Mouse (Mus musculus): ENCODE measurements at regions not wholly inside any gene's neighbourhood (a gene's known extent, or its start where the extent isn't known, plus 50 kb on each side); places are given as distances from the start of the nearest gene placed in this dataset.

DNA sequence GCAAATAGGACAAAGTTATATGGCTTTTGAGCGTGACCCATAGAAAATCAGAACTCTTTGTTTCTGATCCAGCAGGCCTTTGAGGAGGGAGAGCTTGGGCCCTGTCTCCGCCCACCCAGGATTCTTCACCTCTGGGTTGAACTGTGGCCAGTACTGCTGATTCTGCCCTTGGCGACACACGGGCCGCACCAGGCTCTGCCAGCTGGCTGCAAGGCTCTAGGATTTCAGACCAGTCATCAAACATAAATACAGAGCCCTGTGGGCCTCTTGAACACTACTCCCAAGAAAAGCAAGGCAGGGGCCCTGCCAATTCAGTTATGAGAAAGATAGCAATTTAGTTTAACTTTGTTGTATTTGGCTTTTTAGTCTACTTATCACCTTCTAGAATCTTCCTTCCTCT is 103.4 kb upstream of the Trpm1 start:
- H3K4me2 ChIP-seq (replicated peaks; ENCODE audit: low read depth, low read length), result no peak overlapping the region
- no peak for ATAC-seq (ENCODE audit: low FRiP score, low TSS enrichment)
- H3K27me3 ChIP-seq (ENCODE audit: insufficient read depth, low read length), result no peaks in the 10 kb centered on the region
- H3K9me3 ChIP-seq (ENCODE audit: low read length), result no peaks in the 10 kb centered on the region
- no peak overlapping the region for H3K27ac ChIP-seq (ENCODE audit: low read length)
- WGBS, result 49% methylated on average over 5 of the region's 5 CpGs
- no peaks in the 10 kb centered on the region for H3K36me3 ChIP-seq (ENCODE audit: insufficient read depth, low read length)
- H3K4me1 ChIP-seq (ENCODE audit: insufficient read depth, low read length), result peaks cover 9% of the 10 kb centered on the region; the same call in 1 of the 2 replicates
- H3K4me3 ChIP-seq (ENCODE audit: low read length), result no peak overlapping the region
- H3K9ac ChIP-seq (replicated peaks; ENCODE audit: low read length), result no peak overlapping the region

DNA sequence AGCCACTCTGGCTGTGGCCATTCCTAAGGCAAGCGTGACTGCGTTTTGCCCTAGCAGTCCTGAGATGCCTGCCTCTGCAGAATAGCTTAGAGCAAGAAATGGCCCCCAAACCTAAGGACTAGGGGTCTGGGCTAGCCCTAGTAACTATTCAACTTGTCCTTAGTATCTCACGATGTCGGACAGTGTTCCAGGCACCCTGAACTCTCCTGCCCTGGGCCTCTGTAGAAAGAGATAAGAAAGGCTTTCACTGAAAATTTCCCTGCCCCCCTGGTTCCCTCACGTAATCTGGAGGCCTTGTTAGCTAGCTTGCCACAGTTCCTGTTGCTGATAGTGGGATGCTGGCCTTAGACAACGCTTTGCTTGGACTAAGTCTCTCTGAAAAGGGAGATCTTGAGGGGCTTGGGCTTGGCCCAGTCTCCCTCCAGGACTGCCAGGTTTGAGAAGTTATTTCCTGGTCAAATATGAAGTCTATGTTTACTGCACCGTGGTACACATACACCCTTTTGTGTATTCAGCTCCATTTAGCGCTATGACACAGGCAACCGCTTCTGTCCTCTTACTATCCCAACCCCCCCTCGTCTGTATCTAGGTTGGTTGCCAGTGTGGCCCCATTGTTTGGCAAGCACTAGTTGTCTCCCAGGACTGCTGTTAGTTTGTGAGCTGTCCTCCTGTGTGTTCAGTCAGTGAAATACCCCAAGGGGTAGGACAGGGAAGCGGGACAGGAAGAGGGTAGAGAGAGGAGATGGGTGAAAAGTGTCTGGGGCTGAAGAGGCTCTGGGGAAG is 104.3 kb upstream of the Trpm1 start:
- Histone ChIP-seq H3K4me1 (ENCODE audit: insufficient read depth, low read length) (peaks cover 9% of the 10 kb centered on the region; the same call in 1 of the 2 replicates), H3K36me3 (ENCODE audit: insufficient read depth, low read length) (no peaks in the 10 kb centered on the region), H3K27ac (ENCODE audit: low read length) (no peak overlapping the region), H3K4me2 (replicated peaks; ENCODE audit: low read depth, low read length) (peak overlapping the region; percentile 80), H3K9ac (replicated peaks; ENCODE audit: low read length) (peak overlapping the region; percentile 73; the same call in 1 of the 2 replicates), H3K9me3 (ENCODE audit: low read length) (no peaks in the 10 kb centered on the region), H3K27me3 (ENCODE audit: insufficient read depth, low read length) (no peaks in the 10 kb centered on the region), H3K4me3 (ENCODE audit: low read length) (no peak overlapping the region)
- WGBS, result 83% methylated on average over 11 of the region's 11 CpGs
- peak; percentile 44; the same call in 1 of the 2 replicates for ATAC-seq (ENCODE audit: low FRiP score, low TSS enrichment)

DNA sequence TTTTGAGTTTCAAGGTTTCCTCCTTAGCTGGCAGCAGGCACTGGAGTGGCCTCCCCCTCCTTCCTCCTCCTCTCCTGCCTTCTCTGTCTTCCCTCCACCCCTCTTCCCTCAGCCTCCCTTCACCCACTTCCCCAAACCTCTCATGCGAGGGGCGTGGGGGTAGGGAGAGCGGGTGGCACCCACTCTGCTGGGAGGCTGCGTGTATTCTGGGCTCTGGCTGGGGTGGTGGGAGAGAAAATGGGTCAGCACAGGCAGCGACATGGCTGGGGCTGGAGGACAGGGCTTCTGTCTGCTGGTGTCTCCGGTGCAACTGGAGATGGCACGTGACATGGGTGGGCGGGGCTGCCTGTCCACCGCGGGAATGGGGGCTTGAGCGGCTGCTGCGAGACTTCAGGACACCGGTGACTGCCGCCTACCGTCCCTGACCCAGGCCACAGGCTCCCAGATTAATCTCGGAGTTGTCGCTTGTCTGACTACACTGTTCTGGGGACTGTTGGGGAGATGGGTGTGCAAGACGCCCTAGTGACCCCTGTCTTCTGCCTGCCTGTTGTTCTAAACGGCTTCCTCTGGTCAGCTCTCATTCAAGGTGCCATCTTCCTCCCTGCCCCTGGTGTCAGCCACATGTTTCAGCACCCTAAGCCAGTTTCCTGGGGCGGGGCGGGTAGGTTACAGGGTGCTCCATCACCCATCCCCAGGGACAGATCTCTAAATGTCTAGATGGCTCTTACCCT is 105.0 kb upstream of the Trpm1 start:
- H3K4me2 ChIP-seq (replicated peaks; ENCODE audit: low read depth, low read length), result peak overlapping the region; percentile 80
- peak; percentile 93 for ATAC-seq (ENCODE audit: low FRiP score, low TSS enrichment)
- no peaks in the 10 kb centered on the region for H3K9me3 ChIP-seq (ENCODE audit: low read length)
- no peaks in the 10 kb centered on the region for H3K36me3 ChIP-seq (ENCODE audit: insufficient read depth, low read length)
- H3K27me3 ChIP-seq (ENCODE audit: insufficient read depth, low read length), result no peaks in the 10 kb centered on the region
- H3K27ac ChIP-seq (ENCODE audit: low read length), result peak overlapping the region; percentile 45; the same call in 1 of the 2 replicates
- peak overlapping the region; percentile 73 for H3K9ac ChIP-seq (replicated peaks; ENCODE audit: low read length)
- WGBS, result 5% methylated on average over 21 of the region's 21 CpGs
- peak overlapping the region; percentile 50 for H3K4me3 ChIP-seq (ENCODE audit: low read length)
- peaks cover 9% of the 10 kb centered on the region; the same call in 1 of the 2 replicates for H3K4me1 ChIP-seq (ENCODE audit: insufficient read depth, low read length)

- no peak overlapping the region for H3K9ac ChIP-seq (replicated peaks; ENCODE audit: low read length)
- peaks cover 12% of the 10 kb centered on the region for H3K4me1 ChIP-seq (ENCODE audit: insufficient read depth, low read length)
- no peaks in the 10 kb centered on the region for H3K36me3 ChIP-seq (ENCODE audit: insufficient read depth, low read length)
- no peak overlapping the region for H3K4me2 ChIP-seq (replicated peaks; ENCODE audit: low read depth, low read length)
- no peaks in the 10 kb centered on the region for H3K9me3 ChIP-seq (ENCODE audit: low read length)
- H3K4me3 ChIP-seq (ENCODE audit: low read length), result no peak overlapping the region
- WGBS, result 85% methylated on average over 4 of the region's 4 CpGs
- no peaks in the 10 kb centered on the region for H3K27me3 ChIP-seq (ENCODE audit: insufficient read depth, low read length)
- ATAC-seq (ENCODE audit: low FRiP score, low TSS enrichment), result no peak
- no peak overlapping the region for H3K27ac ChIP-seq (ENCODE audit: low read length)
Measured at GRCm38 (mm10) chr7:64047831-64048230, 105.8 kb upstream of the Trpm1 start.

- peaks cover 12% of the 10 kb centered on the region for H3K4me1 ChIP-seq (ENCODE audit: insufficient read depth, low read length)
- ATAC-seq (ENCODE audit: low FRiP score, low TSS enrichment), result no peak
- H3K9ac ChIP-seq (replicated peaks; ENCODE audit: low read length), result no peak overlapping the region
- H3K27me3 ChIP-seq (ENCODE audit: insufficient read depth, low read length), result no peaks in the 10 kb centered on the region
- no peak overlapping the region for H3K4me2 ChIP-seq (replicated peaks; ENCODE audit: low read depth, low read length)
- H3K36me3 ChIP-seq (ENCODE audit: insufficient read depth, low read length), result no peaks in the 10 kb centered on the region
- no peak overlapping the region for H3K4me3 ChIP-seq (ENCODE audit: low read length)
- WGBS, result 75% methylated on average over 3 of the region's 3 CpGs
- H3K9me3 ChIP-seq (ENCODE audit: low read length), result peaks cover 4% of the 10 kb centered on the region
- no peak overlapping the region for H3K27ac ChIP-seq (ENCODE audit: low read length)
Measured at GRCm38 (mm10) chr7:64045292-64045691, 106.6 kb upstream of the Klf13 start.

- Histone ChIP-seq H3K9me3 (ENCODE audit: low read length) (peaks cover 4% of the 10 kb centered on the region), H3K4me2 (replicated peaks; ENCODE audit: low read depth, low read length) (no peak overlapping the region), H3K9ac (replicated peaks; ENCODE audit: low read length) (no peak overlapping the region), H3K4me1 (ENCODE audit: insufficient read depth, low read length) (peaks cover 4% of the 10 kb centered on the region; the same call in 1 of the 2 replicates), H3K27ac (ENCODE audit: low read length) (no peak overlapping the region), H3K36me3 (ENCODE audit: insufficient read depth, low read length) (no peaks in the 10 kb centered on the region), H3K4me3 (ENCODE audit: low read length) (no peak overlapping the region), H3K27me3 (ENCODE audit: insufficient read depth, low read length) (no peaks in the 10 kb centered on the region)
- 26% methylated on average over 2 of the region's 2 CpGs for WGBS
- ATAC-seq (ENCODE audit: low FRiP score, low TSS enrichment), result no peak
Measured at GRCm38 (mm10) chr7:64042978-64043377, 104.3 kb upstream of the Klf13 start.

DNA sequence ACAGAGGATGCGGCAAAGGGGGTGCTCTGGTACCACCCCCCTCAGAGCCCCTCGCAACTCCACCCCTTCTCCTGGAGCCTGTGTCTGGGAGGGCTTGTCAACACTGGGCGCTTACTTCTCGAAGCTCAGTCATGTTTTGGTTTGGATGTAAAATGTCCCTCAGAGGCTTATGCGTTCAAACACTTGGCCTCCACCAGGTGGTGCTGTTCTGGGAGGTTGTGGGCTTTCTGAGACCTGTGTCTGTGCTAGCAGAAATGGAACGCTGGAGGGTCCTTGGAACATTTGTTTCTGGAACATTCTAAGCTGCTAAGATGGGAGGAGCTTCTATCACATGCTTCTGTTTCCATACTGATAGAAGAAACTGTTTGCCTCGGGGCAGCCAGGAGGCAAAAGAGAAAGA is 102.6 kb upstream of the Klf13 start:
- Histone ChIP-seq H3K4me1 (ENCODE audit: insufficient read depth, low read length) (peaks cover 4% of the 10 kb centered on the region; the same call in 1 of the 2 replicates), H3K4me2 (replicated peaks; ENCODE audit: low read depth, low read length) (no peak overlapping the region), H3K27me3 (ENCODE audit: insufficient read depth, low read length) (no peaks in the 10 kb centered on the region), H3K9ac (replicated peaks; ENCODE audit: low read length) (no peak overlapping the region), H3K4me3 (ENCODE audit: low read length) (no peak overlapping the region), H3K27ac (ENCODE audit: low read length) (no peak overlapping the region), H3K36me3 (ENCODE audit: insufficient read depth, low read length) (no peaks in the 10 kb centered on the region), H3K9me3 (ENCODE audit: low read length) (peaks cover 4% of the 10 kb centered on the region)
- no peak for ATAC-seq (ENCODE audit: low FRiP score, low TSS enrichment)
- 92% methylated on average over 7 of the region's 7 CpGs for WGBS

DNA sequence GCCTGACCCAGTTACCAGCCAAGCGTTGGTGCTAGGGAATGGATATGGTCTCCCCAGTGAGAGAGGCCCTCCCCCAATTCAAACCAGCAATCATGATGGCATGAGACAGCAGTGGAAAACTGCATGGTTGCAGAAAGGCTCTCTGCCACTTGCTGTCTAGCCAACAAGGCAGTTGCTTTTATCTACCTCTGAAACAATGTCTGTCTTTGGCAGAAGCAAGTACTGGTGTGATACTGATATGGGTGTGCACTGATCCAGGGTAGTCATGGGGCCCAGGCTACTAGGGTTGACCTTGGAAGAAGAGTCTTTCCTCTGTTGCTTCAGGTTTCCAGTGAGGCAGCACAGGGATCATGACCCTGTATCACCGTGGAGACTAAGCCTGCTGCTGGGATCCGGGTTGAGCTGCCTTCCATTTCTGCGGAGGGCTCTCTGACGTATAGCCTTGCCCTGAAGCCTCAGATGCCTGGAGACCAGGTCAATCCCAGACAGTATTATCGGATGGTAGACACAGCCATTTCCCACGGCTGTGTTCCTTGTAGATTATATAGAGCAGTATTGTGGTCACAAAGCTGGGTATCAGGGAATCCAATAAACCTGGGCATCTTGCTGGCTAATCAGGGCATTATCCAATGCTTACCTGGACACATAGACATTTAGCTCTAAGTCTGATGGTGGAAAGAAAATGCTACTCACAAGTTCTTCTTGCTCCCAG is 101.5 kb upstream of the Klf13 start:
- H3K27ac ChIP-seq (ENCODE audit: low read length), result no peak overlapping the region
- no peaks in the 10 kb centered on the region for H3K27me3 ChIP-seq (ENCODE audit: insufficient read depth, low read length)
- no peak for ATAC-seq (ENCODE audit: low FRiP score, low TSS enrichment)
- WGBS, result 60% methylated on average over 7 of the region's 7 CpGs
- peaks cover 4% of the 10 kb centered on the region; the same call in 1 of the 2 replicates for H3K4me1 ChIP-seq (ENCODE audit: insufficient read depth, low read length)
- H3K4me2 ChIP-seq (replicated peaks; ENCODE audit: low read depth, low read length), result no peak overlapping the region
- no peak overlapping the region for H3K4me3 ChIP-seq (ENCODE audit: low read length)
- H3K9me3 ChIP-seq (ENCODE audit: low read length), result peaks cover 4% of the 10 kb centered on the region
- no peak overlapping the region for H3K9ac ChIP-seq (replicated peaks; ENCODE audit: low read length)
- H3K36me3 ChIP-seq (ENCODE audit: insufficient read depth, low read length), result no peaks in the 10 kb centered on the region

- no peak for ATAC-seq (ENCODE audit: low FRiP score, low TSS enrichment)
Measured at GRCm38 (mm10) chr7:64037701-64038231, 99.1 kb upstream of the Klf13 start.

More at GRCm38 (mm10) chr7:64037701-64038231, 99.1 kb upstream of the Klf13 start:
- Histone ChIP-seq H3K4me3 (ENCODE audit: low read length) (no peak overlapping the region), H3K36me3 (ENCODE audit: insufficient read depth, low read length) (no peaks in the 10 kb centered on the region), H3K9ac (replicated peaks; ENCODE audit: low read length) (no peak overlapping the region), H3K9me3 (ENCODE audit: low read length) (peaks cover 4% of the 10 kb centered on the region), H3K27me3 (ENCODE audit: insufficient read depth, low read length) (no peaks in the 10 kb centered on the region), H3K4me1 (ENCODE audit: insufficient read depth, low read length) (0 out of 2 replicates have a peak, but pooled peaks cover 4% of the 10 kb centered on the region), H3K27ac (ENCODE audit: low read length) (no peak overlapping the region), H3K4me2 (replicated peaks; ENCODE audit: low read depth, low read length) (no peak overlapping the region)
- 82% methylated on average over 8 of the region's 8 CpGs for WGBS
